Mouse (Mus musculus): ENCODE data around the gene Bglap.

Gene Bglap

GRCm38 (mm10) chr3:88339006-88339405 lies 45.3 kb downstream of the Bglap start:
- no peak for DNase-seq (ENCODE audit: low spot score)

- DNase-seq (ENCODE audit: low spot score): no peak
These were observed 45.9 kb downstream of the Bglap start for GRCm38 (mm10) chr3:88338316-88338715.

- DNase-seq (ENCODE audit: low spot score): no peak
These were observed 46.8 kb downstream of the Bglap start for GRCm38 (mm10) chr3:88337367-88338020.

GRCm38 (mm10) chr3:88336058-88337013 lies 47.9 kb downstream of the Bglap start, which contains the start of the genes Tmem79 and Smg5:
Gene Tmem79, minus strand, starts transcription at chr3:88336148.
Gene Smg5, plus strand, starts transcription at chr3:88336260.
- DNase-seq (ENCODE audit: low spot score): peak; percentile 97

- DNase-seq (ENCODE audit: low spot score): no peak
These were observed 48.7 kb downstream of the Bglap start for GRCm38 (mm10) chr3:88335436-88336053.

- no peak for DNase-seq (ENCODE audit: low spot score)
These were observed 49.3 kb downstream of the Bglap start for GRCm38 (mm10) chr3:88334902-88335435.

- peak; percentile 83 for DNase-seq (ENCODE audit: low spot score)
These were observed 50.1 kb downstream of the Bglap start for GRCm38 (mm10) chr3:88334029-88334658.
